Mouse (Mus musculus): Measurements from ENCODE around the gene Rufy2. TPM values are rescaled to one million over a fixed set of nuclear protein-coding genes. Genes with fewer than 3 reads are reported as not detected.
"Not testable (repeated sequence)": the region's sequence is repeated elsewhere in the genome, so short reads cannot be mapped to it uniquely, and the experiment has no call there.

The Rufy2 gene
- total RNA-seq, 2 experiments from 2014 or later, result 91.8 to 97.3 TPM

DNA sequence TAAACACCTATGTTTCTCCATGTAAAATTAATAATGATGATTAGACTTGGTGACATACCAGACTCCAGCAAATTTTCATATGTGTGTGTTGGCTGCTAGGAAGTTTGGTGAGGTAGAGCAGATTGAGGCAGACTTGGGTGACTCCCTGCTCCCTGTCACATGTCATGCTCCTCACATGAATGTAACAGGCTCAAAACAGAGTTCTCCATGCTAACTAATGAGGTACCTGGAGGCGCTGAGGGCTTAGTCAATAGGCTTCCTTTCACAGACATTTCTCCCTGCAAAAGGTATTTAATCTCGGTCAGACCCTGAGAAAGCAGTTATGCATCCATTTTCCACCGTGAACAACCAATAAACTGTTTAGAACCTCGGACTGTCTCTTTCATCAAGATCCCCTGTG lies 48.4 kb downstream of the Rufy2 start:
- no peak for TF ChIP-seq CTCF (IDR thresholded peaks at IDR 0.05)
- DNase-seq (ENCODE audit: extremely low spot score in 1 of 2, low spot score in 2 of 2), result no peak
- H3K4me3 ChIP-seq, result no peak overlapping the region
- H3K27ac ChIP-seq, result no peak overlapping the region
- intact Hi-C loops (cut with DNase I), result loop anchor here (10.0 kb wide), 3 partner anchors 86 to 356 kb away; partner anchors contain the start of genes Dnajc12, Herc4 and Sirt1

DNA sequence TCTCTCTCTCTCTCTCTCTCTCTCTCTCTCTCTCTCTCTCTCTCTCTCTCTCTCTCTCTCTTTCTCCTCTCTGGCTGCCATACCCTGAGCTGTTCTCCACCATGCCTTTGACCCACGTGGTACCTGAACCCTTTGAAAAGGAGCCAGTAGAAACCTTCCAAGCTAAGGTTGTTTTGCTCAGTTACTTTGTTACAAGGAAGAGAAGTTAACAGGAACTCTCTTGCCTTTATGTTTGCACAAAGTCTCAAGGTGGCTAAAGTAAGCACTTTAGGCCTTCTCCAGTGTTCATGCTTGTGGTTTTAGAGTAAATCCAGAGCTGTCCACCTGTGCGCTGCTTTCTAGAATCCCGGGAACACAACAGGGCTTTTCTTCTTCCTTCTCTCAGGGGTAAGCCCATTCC lies 52.2 kb downstream of the Rufy2 start:
- no peak for TF ChIP-seq CTCF (IDR thresholded peaks at IDR 0.05)
- Histone ChIP-seq H3K4me3 (no peak overlapping the region), H3K27ac (no peak overlapping the region)
- intact Hi-C loops (cut with DNase I), result no loop called here
- DNase-seq (ENCODE audit: extremely low spot score in 1 of 2, low spot score in 2 of 2), result no peak

DNA sequence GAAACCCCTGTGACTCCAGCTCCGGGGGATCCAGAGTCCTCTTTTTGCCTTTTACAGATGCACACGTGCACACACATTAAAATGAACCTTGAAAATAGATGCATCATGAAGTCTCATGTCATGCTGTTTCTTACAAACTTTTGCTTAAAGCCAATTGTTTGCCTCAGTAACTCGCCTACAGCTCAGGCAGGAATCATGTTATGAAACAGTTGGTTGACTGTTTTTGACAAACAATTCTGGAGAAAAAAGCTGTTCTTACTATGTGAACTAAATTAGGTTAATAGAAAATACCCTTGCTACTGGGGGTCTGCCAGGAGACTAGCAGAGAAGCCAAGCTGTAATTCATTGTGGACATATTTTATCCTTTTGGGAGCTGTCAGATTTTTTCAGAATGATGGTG lies 52.9 kb downstream of the Rufy2 start:
- no peak overlapping the region for H3K4me3 ChIP-seq
- no peak for TF ChIP-seq CTCF (IDR thresholded peaks at IDR 0.05)
- DNase-seq (ENCODE audit: extremely low spot score in 1 of 2, low spot score in 2 of 2), result no peak
- intact Hi-C loops (cut with DNase I), result no loop called here
- H3K27ac ChIP-seq, result no peak overlapping the region

DNA sequence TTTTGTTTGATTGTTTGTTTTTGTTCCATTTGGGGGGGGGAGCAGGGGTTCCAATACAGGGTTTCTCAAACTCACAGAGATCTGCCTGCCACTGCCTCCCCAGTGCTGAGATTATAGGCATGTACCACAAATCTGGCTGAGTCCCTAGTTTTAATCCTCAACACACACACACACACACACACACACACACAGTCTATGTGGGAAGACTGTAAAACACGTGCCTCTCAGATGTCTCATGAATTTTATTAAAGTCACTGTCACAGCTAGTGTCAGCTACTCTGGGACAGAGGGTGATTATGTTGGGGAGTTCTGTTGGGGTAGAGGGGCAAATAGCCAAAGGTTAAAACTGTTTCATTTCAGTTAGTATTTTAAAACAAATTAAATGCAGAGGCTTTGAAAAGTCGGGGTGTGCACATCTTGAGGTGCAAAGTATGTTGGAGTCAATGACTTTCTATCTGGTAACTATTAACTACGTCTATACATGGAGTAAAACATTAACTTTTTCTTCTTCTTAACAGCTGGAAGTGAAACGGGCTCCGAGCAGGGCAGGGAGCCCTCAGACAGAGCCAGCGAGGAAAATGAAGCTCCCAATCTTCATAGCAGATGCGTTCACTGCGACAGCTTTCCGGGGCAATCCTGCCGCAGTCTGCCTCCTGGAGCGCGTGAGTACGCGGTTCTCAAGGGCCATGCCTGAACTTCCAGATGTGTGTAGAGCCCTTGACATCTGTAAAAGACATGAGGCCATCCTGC lies 58.7 kb downstream of the Rufy2 start:
- TF ChIP-seq CTCF (IDR thresholded peaks at IDR 0.05), result no peak
- Histone ChIP-seq H3K4me3 (no peak overlapping the region), H3K27ac (no peak overlapping the region)
- no peak for DNase-seq (ENCODE audit: extremely low spot score in 1 of 2, low spot score in 2 of 2)
- intact Hi-C loops (cut with DNase I), result no loop called here

DNA sequence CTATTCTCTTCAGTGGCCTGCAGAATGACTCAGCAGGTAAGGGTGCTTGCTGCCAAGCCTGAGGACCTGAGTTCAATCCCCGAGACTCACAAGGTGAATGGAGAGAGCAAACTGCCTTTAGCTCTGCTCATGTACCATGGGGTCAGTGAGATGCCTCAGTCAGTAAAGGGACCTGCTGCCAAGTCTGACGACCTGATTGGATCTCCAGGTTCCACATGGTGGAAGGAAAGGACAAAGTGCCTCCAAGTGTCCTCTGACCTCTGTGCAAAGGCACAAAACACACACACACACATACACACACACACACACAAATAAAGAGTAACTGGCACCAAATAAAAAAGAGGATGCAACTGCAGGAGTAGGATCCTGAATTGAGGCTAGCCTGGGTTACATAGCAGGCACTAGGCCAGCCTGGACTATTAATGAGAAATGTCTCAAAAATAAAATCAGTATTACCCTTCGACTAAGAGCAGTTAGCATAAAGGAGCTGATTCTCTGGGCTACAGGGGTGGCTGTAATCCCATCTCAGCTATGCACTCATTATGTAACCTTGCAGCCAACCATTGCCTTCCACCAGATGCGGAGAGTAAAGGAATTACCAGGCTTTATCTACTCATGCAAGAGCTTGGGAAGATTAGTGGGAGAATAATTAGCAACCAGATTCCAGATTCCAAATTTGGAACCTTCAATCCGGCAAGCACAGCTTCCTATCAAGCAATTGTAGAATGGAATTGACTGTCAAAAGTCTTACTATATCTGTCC lies 60.0 kb downstream of the Rufy2 start:
- no peak overlapping the region for H3K4me3 ChIP-seq
- no peak overlapping the region for H3K27ac ChIP-seq
- intact Hi-C loops (cut with DNase I), result no loop called here
- no peak for TF ChIP-seq CTCF (IDR thresholded peaks at IDR 0.05)
- DNase-seq (ENCODE audit: extremely low spot score in 1 of 2, low spot score in 2 of 2), result no peak

DNA sequence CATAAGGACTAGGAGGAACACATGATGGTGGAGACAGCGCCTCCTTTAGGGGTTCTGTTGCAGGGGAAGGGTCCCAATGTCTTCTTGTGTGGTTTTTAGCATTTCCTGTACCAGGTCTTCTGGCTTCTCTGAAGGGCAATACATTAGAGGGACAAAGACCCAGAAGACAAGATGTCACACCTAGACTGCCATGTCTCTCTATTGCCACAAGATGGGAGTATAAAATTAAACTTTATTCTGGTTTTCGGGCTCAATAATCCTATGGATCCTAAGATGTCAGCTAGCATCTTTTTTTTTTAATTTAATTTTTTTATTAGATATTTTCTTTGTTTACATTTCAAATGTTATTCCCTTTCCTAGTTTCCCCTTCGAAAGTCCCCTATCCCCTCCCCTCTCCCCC lies 63.1 kb downstream of the Rufy2 start:
- no peak for DNase-seq (ENCODE audit: extremely low spot score in 1 of 2, low spot score in 2 of 2)
- peak; percentile 52 for TF ChIP-seq CTCF (IDR thresholded peaks at IDR 0.05)
- intact Hi-C loops (cut with DNase I), result no loop called here
- no peak overlapping the region for H3K4me3 ChIP-seq
- H3K27ac ChIP-seq, result no peak overlapping the region

DNA sequence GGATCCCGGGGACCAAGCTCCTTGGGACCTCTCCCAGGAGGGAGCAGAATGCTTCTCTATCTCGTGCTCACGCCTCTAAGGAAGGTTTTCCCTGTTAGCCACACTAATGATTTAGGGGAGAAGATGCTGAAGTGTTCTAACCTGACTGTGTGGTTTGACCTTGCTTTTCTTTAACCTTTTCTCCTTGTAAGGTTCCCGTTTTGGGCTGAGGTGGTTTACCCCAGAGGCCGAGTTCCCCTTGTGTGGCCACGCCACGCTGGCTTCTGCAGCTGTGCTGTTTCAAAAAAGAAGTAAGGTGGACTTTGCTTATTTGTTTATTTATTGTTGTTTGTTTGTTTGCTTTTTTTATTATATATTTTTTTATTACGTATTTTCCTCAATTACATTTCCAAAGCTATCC lies 67.7 kb downstream of the Rufy2 start:
- TF ChIP-seq CTCF (IDR thresholded peaks at IDR 0.05), result no peak
- no peak for DNase-seq (ENCODE audit: extremely low spot score in 1 of 2, low spot score in 2 of 2)
- intact Hi-C loops (cut with DNase I), result no loop called here
- Histone ChIP-seq H3K27ac (no peak overlapping the region), H3K4me3 (no peak overlapping the region)

DNA sequence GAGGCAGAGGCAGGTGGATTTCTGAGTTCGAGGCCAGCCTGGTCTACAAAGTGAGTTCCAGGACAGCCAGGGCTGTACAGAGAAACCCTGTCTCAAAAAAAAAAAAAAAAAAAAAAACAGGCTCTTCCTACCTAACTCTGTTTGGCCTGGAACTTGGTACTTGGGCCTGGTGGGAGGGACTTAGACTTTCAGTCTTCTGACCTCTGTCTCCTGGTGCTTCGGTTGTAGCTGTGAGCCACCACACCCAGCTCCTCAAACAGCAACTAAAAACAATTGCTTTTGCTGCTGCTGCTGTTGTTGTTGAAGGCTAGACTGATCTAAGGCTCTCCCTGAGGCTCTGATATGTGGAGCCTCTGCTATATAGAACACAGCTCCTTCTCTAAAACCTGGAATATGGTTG lies 69.1 kb downstream of the Rufy2 start:
- no peak for DNase-seq (ENCODE audit: extremely low spot score in 1 of 2, low spot score in 2 of 2)
- H3K4me3 ChIP-seq, result no peak overlapping the region
- intact Hi-C loops (cut with DNase I), result no loop called here
- H3K27ac ChIP-seq, result no peak overlapping the region
- no peak for TF ChIP-seq CTCF (IDR thresholded peaks at IDR 0.05)

DNA sequence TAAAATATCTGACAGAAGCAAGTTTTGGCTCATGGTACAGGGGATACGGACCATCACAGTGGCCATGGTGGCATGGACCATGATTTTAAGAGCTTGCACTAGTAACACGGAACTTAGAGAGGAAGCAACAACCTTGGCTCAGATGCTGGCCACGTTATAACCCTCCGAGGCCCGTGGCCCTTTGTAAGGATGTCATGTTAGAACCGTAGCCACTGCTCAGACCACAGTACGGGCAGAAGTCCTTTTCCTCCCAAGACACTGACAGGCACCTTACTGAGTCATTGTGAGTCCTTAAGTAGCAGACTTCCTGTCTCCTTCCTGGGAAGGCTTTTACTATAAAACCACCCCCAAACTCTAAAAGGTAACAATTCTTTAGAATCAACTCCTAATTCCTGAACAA lies 71.2 kb downstream of the Rufy2 start:
- intact Hi-C loops (cut with DNase I), result no loop called here
- Histone ChIP-seq H3K4me3 (no peak overlapping the region), H3K27ac (no peak overlapping the region)
- TF ChIP-seq CTCF (IDR thresholded peaks at IDR 0.05), result no peak
- no peak for DNase-seq (ENCODE audit: extremely low spot score in 1 of 2, low spot score in 2 of 2)

DNA sequence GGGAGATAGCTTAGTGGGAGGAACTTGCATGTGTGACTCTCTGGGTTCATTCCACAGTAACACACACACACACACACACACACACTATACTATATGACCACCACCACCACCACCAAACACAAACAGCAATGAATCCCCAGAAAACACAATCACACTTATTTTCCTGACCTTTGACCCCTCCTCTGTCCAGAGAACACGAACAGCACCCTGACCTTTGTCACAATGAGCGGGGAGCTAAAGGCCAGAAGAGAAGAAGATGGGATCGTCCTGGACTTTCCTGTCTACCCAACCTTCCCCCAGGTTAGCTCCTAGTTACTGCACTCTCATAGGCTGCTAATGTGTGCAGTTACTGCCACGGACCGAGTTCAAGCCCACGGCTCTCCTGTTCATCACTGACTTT lies 72.0 kb downstream of the Rufy2 start:
- intact Hi-C loops (cut with DNase I), result no loop called here
- no peak for DNase-seq (ENCODE audit: extremely low spot score in 1 of 2, low spot score in 2 of 2)
- TF ChIP-seq CTCF (IDR thresholded peaks at IDR 0.05), result no peak
- Histone ChIP-seq H3K4me3 (no peak overlapping the region), H3K27ac (no peak overlapping the region)

DNA sequence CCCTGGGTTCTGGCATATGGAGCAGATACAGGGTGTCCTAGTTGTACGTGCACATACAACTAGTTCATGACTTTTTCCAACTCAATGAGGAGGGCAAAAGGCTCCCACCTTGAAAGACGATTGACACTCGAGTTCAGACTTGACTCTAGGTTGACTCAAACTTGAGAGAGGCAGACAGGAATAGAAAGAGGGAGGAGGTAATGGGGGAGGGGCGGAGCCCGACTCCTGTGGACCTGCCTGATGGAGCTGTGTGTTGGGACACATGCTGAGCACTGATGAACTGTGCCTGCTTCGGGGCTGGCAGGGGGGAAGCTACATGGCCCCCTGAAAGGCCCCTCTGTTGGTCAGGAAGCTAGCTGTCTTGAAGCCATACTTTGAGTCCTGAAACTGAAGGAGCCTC lies 73.0 kb downstream of the Rufy2 start:
- H3K4me3 ChIP-seq, result no peak overlapping the region
- TF ChIP-seq CTCF (IDR thresholded peaks at IDR 0.05), result no peak
- no peak overlapping the region for H3K27ac ChIP-seq
- no peak for DNase-seq (ENCODE audit: extremely low spot score in 1 of 2, low spot score in 2 of 2)
- intact Hi-C loops (cut with DNase I), result no loop called here

DNA sequence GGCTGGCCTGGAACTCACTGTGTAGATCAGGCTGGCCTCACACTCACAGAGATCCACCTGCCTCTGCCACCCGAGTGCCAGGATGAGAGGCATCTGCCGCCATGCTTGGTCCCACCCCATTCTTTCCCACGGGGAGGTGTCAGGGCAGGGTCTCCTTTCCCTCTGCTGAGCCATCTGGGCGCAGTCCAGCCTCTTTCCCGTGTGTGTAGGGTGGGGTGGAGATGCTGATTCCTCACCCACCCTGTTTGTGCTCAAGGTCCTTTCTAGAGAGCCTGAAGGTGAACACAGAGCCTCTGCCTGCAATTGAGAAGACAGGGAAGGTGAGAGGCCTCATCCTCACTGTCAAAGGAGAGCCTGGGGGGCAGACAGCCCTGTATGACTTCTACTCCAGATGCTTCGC lies 74.0 kb downstream of the Rufy2 start:
- DNase-seq (ENCODE audit: extremely low spot score in 1 of 2, low spot score in 2 of 2); H3K27ac ChIP-seq; intact Hi-C loops (cut with DNase I): not testable (repeated sequence)

DNA sequence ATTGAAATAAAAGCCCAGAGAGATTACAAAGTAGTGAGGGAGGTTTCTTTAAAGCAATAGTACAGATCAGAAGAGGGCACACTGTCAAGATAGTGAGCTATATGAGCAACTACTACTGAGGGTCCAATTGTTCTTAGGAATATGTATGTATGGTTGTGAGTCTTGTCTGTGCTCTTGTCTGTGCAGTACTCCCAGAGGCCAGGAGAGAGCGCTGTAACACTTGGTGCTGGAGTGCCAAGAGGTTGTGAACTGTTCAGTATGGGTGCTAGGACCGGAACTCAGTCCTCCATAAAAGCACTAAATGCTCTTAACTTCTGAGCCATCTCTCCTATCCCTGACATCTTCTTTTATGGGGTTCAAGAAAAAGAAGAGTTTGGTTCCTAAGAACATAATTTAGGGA lies 74.6 kb downstream of the Rufy2 start:
- intact Hi-C loops (cut with DNase I), result no loop called here
- Histone ChIP-seq H3K4me3 (no peak overlapping the region), H3K27ac (no peak overlapping the region)
- no peak for DNase-seq (ENCODE audit: extremely low spot score in 1 of 2, low spot score in 2 of 2)
- TF ChIP-seq CTCF (IDR thresholded peaks at IDR 0.05), result no peak; the same call in 1 of the 2 replicates

More for the DNA sequence above, 74.0 kb downstream of the Rufy2 start:
- H3K4me3 ChIP-seq, result not testable (repeated sequence)
